Mouse (Mus musculus): ENCODE results near the gene Ccdc34. TPM values are rescaled to one million over a fixed set of nuclear protein-coding genes. Genes with fewer than 3 reads are reported as not detected.

Gene Ccdc34
- polyA plus RNA-seq, 1 experiment, result 45.9 TPM

DNA sequence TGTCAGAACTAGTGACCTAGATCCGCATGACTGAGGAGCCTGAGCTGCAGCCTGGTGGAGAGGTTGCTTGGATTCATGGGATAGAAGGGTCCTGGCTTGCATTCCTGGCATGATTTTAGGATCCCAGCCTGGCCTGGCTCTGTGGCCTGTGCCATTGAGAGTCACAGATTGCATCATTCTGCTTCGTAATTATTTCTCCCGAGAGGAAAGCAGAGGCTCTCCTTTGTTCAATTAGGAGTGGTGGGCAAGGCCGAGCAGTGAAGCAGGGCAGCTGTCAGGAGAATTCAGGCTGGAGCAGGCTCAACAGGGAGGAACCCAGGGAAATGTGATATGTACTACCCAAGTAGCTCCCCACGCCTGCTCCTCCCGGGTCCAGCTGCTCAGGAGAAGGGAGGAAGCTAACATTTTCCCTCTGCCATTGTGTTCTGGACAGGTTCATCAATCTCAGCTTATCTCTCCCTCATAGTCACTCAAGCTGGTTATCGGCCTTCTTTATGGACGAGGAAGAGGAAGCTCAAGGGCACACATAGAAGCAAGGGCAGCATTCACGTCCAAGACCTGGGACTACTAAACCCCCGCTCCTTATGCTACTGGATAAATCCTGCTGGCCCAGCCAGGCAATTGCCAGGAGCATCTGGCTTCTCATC, 162.2 kb downstream of the Ccdc34 start:
- Histone ChIP-seq H3K27me3 (ENCODE audit: control insufficient read depth, insufficient read depth, low read length, poor library complexity, severe bottlenecking) (no peaks in the 10 kb centered on the region), H3K4me1 (ENCODE audit: control insufficient read depth, insufficient read depth, low read length) (no peaks in the 10 kb centered on the region), H3K9ac (ENCODE audit: low read depth, poor library complexity, severe bottlenecking) (no peak overlapping the region), H3K27ac (ENCODE audit: insufficient read depth, low read length) (no peak overlapping the region), H3K4me3 (ENCODE audit: low read depth, low read length) (no peak overlapping the region), H3K9me3 (replicated peaks; ENCODE audit: control insufficient read depth, insufficient read depth, low read length, poor library complexity, severe bottlenecking) (no peaks in the 10 kb centered on the region), H3K36me3 (ENCODE audit: control insufficient read depth, insufficient read depth, low read length, poor library complexity, severe bottlenecking) (no peaks in the 10 kb centered on the region)
- TF ChIP-seq CTCF (IDR thresholded peaks at IDR 0.05; ENCODE audit: low read depth, low read length), result no peak
- no peak for TF ChIP-seq POLR2A (IDR thresholded peaks at IDR 0.05; ENCODE audit: insufficient read depth, low read length)
- TF ChIP-seq EP300 (IDR thresholded peaks at IDR 0.05; ENCODE audit: insufficient read depth, low read depth, low read length), result no peak

DNA sequence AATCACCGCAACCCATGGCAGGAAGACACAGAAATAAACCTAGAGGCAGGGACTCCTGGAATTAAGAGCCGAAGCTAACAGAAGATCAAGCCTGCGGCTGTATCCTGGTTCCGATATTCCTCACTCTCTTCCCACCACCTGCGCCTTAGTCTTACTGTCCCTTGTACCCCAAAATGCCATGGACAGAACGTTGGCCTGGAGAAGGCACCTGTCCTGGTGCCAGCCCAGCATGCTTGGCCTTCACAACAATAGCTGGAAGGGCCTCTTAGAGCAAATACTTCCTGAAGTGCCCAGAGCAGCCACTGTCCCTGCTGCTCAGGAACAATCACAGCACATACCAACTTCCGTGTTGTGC, 162.7 kb downstream of the Ccdc34 start:
- Histone ChIP-seq H3K4me3 (ENCODE audit: low read depth, low read length) (no peak overlapping the region), H3K27ac (ENCODE audit: insufficient read depth, low read length) (no peak overlapping the region), H3K4me1 (ENCODE audit: control insufficient read depth, insufficient read depth, low read length) (no peaks in the 10 kb centered on the region), H3K9ac (ENCODE audit: low read depth, poor library complexity, severe bottlenecking) (no peak overlapping the region), H3K27me3 (ENCODE audit: control insufficient read depth, insufficient read depth, low read length, poor library complexity, severe bottlenecking) (no peaks in the 10 kb centered on the region), H3K9me3 (replicated peaks; ENCODE audit: control insufficient read depth, insufficient read depth, low read length, poor library complexity, severe bottlenecking) (no peaks in the 10 kb centered on the region), H3K36me3 (ENCODE audit: control insufficient read depth, insufficient read depth, low read length, poor library complexity, severe bottlenecking) (no peaks in the 10 kb centered on the region)
- no peak for TF ChIP-seq EP300 (IDR thresholded peaks at IDR 0.05; ENCODE audit: insufficient read depth, low read depth, low read length)
- no peak for TF ChIP-seq CTCF (IDR thresholded peaks at IDR 0.05; ENCODE audit: low read depth, low read length)
- TF ChIP-seq POLR2A (IDR thresholded peaks at IDR 0.05; ENCODE audit: insufficient read depth, low read length), result no peak

DNA sequence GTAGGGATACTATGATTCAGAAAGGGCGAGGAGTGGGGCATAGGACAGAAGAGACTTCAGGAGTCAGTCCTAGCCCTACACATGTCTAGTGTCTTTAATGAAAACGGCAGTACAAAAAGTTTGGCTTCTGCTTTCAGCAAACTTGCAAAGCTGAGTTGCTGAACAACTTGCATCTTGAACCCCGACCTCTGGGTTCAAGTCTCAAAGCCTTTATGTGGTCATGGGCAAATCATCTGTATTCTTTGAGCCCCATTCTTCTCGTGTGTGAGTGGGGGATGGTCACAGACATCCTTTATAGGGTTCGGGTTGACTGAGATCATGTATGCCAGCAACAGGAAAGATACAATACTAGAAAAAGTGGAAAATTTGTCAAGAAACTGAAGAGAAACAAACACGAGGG, 164.0 kb downstream of the Ccdc34 start:
- TF ChIP-seq EP300 (IDR thresholded peaks at IDR 0.05; ENCODE audit: insufficient read depth, low read depth, low read length), result no peak
- TF ChIP-seq CTCF (IDR thresholded peaks at IDR 0.05; ENCODE audit: low read depth, low read length), result no peak
- no peak for TF ChIP-seq POLR2A (IDR thresholded peaks at IDR 0.05; ENCODE audit: insufficient read depth, low read length)
- H3K9me3 ChIP-seq (replicated peaks; ENCODE audit: control insufficient read depth, insufficient read depth, low read length, poor library complexity, severe bottlenecking), result no peaks in the 10 kb centered on the region

GRCm38 (mm10) chr2:110182248-110182647, 164.6 kb downstream of the Ccdc34 start:
- H3K36me3 ChIP-seq (ENCODE audit: control insufficient read depth, insufficient read depth, low read length, poor library complexity, severe bottlenecking), result no peaks in the 10 kb centered on the region
- H3K9me3 ChIP-seq (replicated peaks; ENCODE audit: control insufficient read depth, insufficient read depth, low read length, poor library complexity, severe bottlenecking), result no peaks in the 10 kb centered on the region
- no peaks in the 10 kb centered on the region for H3K4me1 ChIP-seq (ENCODE audit: control insufficient read depth, insufficient read depth, low read length)
- no peak overlapping the region for H3K27ac ChIP-seq (ENCODE audit: insufficient read depth, low read length)
- TF ChIP-seq EP300 (IDR thresholded peaks at IDR 0.05; ENCODE audit: insufficient read depth, low read depth, low read length), result no peak
- no peak for TF ChIP-seq CTCF (IDR thresholded peaks at IDR 0.05; ENCODE audit: low read depth, low read length)
- TF ChIP-seq POLR2A (IDR thresholded peaks at IDR 0.05; ENCODE audit: insufficient read depth, low read length), result no peak
- H3K9ac ChIP-seq (ENCODE audit: low read depth, poor library complexity, severe bottlenecking), result no peak overlapping the region
- no peak overlapping the region for H3K4me3 ChIP-seq (ENCODE audit: low read depth, low read length)
- H3K27me3 ChIP-seq (ENCODE audit: control insufficient read depth, insufficient read depth, low read length, poor library complexity, severe bottlenecking), result no peaks in the 10 kb centered on the region

More for the DNA sequence above, 164.0 kb downstream of the Ccdc34 start:
- no peaks in the 10 kb centered on the region for H3K4me1 ChIP-seq (ENCODE audit: control insufficient read depth, insufficient read depth, low read length)
- H3K36me3 ChIP-seq (ENCODE audit: control insufficient read depth, insufficient read depth, low read length, poor library complexity, severe bottlenecking), result no peaks in the 10 kb centered on the region
- H3K27ac ChIP-seq (ENCODE audit: insufficient read depth, low read length), result no peak overlapping the region
- no peak overlapping the region for H3K9ac ChIP-seq (ENCODE audit: low read depth, poor library complexity, severe bottlenecking)
- no peak overlapping the region for H3K4me3 ChIP-seq (ENCODE audit: low read depth, low read length)
- no peaks in the 10 kb centered on the region for H3K27me3 ChIP-seq (ENCODE audit: control insufficient read depth, insufficient read depth, low read length, poor library complexity, severe bottlenecking)

DNA sequence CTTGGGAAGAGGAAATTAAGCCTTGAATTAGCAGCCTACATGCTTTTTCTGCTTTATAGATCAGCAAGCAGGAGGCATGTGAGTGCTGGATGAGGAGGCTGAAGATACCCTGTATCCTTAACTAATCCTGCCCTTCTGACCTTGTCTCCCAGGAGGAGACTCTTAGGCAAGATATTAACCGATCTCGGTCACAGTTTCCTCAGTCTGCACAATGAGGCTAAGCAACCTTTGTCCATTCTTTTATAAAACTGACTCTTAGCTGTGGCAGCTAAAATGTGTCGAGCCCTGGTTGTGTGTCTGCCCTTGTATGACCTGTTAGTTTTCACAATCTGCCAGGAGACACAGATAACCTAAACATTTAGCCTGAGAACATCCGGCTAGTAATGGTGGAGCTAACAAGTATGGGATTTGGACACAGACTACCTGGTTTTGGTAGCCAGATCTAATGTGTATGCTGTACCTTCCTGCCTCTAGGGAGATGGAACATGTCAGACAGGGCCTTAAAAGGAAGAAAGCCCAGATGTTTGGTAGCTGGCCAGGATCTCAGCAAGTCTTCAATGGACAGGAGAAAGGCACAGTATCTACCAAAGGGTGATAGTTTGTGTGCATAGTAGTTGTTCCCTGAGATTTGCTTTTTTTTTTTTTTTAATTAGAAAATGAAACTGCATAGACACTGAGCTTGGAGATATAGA, 165.3 kb downstream of the Ccdc34 start:
- no peak overlapping the region for H3K9ac ChIP-seq (ENCODE audit: low read depth, poor library complexity, severe bottlenecking)
- no peaks in the 10 kb centered on the region for H3K9me3 ChIP-seq (replicated peaks; ENCODE audit: control insufficient read depth, insufficient read depth, low read length, poor library complexity, severe bottlenecking)
- no peaks in the 10 kb centered on the region for H3K27me3 ChIP-seq (ENCODE audit: control insufficient read depth, insufficient read depth, low read length, poor library complexity, severe bottlenecking)
- H3K27ac ChIP-seq (ENCODE audit: insufficient read depth, low read length), result no peak overlapping the region
- no peaks in the 10 kb centered on the region for H3K36me3 ChIP-seq (ENCODE audit: control insufficient read depth, insufficient read depth, low read length, poor library complexity, severe bottlenecking)
- TF ChIP-seq EP300 (IDR thresholded peaks at IDR 0.05; ENCODE audit: insufficient read depth, low read depth, low read length) (no peak), POLR2A (IDR thresholded peaks at IDR 0.05; ENCODE audit: insufficient read depth, low read length) (no peak), CTCF (IDR thresholded peaks at IDR 0.05; ENCODE audit: low read depth, low read length) (no peak)
- H3K4me3 ChIP-seq (ENCODE audit: low read depth, low read length), result no peak overlapping the region
- no peaks in the 10 kb centered on the region for H3K4me1 ChIP-seq (ENCODE audit: control insufficient read depth, insufficient read depth, low read length)

- H3K27ac ChIP-seq (ENCODE audit: insufficient read depth, low read length), result no peak overlapping the region
- no peaks in the 10 kb centered on the region for H3K9me3 ChIP-seq (replicated peaks; ENCODE audit: control insufficient read depth, insufficient read depth, low read length, poor library complexity, severe bottlenecking)
- TF ChIP-seq POLR2A (IDR thresholded peaks at IDR 0.05; ENCODE audit: insufficient read depth, low read length) (no peak), CTCF (IDR thresholded peaks at IDR 0.05; ENCODE audit: low read depth, low read length) (no peak), EP300 (IDR thresholded peaks at IDR 0.05; ENCODE audit: insufficient read depth, low read depth, low read length) (no peak)
- H3K36me3 ChIP-seq (ENCODE audit: control insufficient read depth, insufficient read depth, low read length, poor library complexity, severe bottlenecking), result no peaks in the 10 kb centered on the region
- no peaks in the 10 kb centered on the region for H3K4me1 ChIP-seq (ENCODE audit: control insufficient read depth, insufficient read depth, low read length)
- no peak overlapping the region for H3K9ac ChIP-seq (ENCODE audit: low read depth, poor library complexity, severe bottlenecking)
- H3K27me3 ChIP-seq (ENCODE audit: control insufficient read depth, insufficient read depth, low read length, poor library complexity, severe bottlenecking), result no peaks in the 10 kb centered on the region
- H3K4me3 ChIP-seq (ENCODE audit: low read depth, low read length), result no peak overlapping the region
Measured at GRCm38 (mm10) chr2:110184071-110184470, 166.5 kb downstream of the Ccdc34 start.

Data from ES-Bruce4 (cell line).